Mouse (Mus musculus): ENCODE results near the gene Atg7. TPM values are rescaled to one million over a fixed set of nuclear protein-coding genes. Genes with fewer than 3 reads are reported as not detected.
A peak's percentile ranks its signal among the peaks of the same experiment; 100 is the strongest.

Atg7 gene
- total RNA-seq, 1 experiment from 2014 or later = 33.2 TPM

GRCm38 (mm10) chr6:114795706-114796325 is 152.9 kb downstream of the Atg7 start:
- no peak for ATAC-seq (replicated peaks in 1 of 2; ENCODE audit: insufficient read depth in 1 of 2, low FRiP score in 2 of 2, low TSS enrichment in 1 of 2, low read depth in 1 of 2, poor library complexity in 2 of 2, severe bottlenecking in 2 of 2)

DNA sequence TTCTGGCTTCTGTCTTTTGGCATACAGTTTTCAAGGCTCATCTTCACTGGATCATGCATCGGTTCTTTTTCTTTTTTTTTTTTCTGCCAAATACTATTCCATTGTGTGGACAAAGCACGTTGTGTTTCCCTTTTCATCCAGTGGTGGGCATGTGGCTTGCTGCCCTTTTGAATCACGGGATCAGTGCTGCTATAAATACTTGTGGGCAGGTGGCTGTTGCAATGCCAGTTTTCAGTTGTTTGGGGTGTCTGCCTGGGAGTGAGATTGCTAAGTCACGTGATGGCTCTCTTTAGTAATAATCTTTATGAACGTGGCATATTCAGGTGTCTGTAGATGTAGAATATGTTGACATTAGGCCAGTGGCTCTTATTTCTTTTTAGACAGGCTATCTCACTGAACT is 155.0 kb downstream of the Atg7 start:
- peak; percentile 54 to 57; a peak in 3 of 4 replicates for ATAC-seq (replicated peaks in 1 of 2; ENCODE audit: insufficient read depth in 1 of 2, low FRiP score in 2 of 2, low TSS enrichment in 1 of 2, low read depth in 1 of 2, poor library complexity in 2 of 2, severe bottlenecking in 2 of 2)

GRCm38 (mm10) chr6:114798715-114799114 is 155.8 kb downstream of the Atg7 start:
- no peak for ATAC-seq (replicated peaks in 1 of 2; ENCODE audit: insufficient read depth in 1 of 2, low FRiP score in 2 of 2, low TSS enrichment in 1 of 2, low read depth in 1 of 2, poor library complexity in 2 of 2, severe bottlenecking in 2 of 2)

DNA sequence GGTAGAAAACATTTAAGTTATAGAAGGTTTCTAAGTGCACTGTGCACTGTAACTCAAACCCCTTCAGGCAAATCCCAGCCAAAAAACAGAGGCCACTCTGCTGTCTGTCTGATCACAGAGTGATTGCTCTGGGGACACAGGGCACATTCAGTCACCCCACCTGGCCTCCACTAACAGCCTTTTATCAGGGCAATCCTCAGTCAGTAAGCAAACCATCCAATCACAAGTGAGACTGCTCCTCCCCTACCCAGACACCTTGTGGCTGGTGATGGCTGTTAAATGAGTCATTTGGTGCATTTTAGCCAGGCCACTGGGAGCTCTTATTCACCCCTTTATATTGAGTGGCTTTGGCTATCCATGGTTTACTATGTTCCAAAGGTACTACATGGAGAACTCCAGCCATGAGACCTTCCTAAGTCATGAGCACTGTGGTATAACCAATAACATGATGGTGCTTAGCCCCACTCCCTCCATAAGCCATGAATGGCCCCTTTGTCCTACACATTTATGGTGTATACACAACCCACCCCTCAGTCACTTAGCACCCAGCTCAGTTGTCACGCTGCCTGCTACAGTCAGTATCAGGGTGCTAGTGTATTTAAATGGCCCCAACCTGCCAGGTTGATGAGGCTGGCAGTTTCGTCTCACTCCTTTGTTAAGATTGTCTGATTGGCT is 157.5 kb downstream of the Atg7 start:
- ATAC-seq (replicated peaks in 1 of 2; ENCODE audit: insufficient read depth in 1 of 2, low FRiP score in 2 of 2, low TSS enrichment in 1 of 2, low read depth in 1 of 2, poor library complexity in 2 of 2, severe bottlenecking in 2 of 2) = no peak

GRCm38 (mm10) chr6:114803915-114804535 is 161.1 kb downstream of the Atg7 start:
- 0 out of 4 replicates have a peak, but pooled peaks of 1 of the 2 experiments have one; percentile 42 for ATAC-seq (replicated peaks in 1 of 2; ENCODE audit: insufficient read depth in 1 of 2, low FRiP score in 2 of 2, low TSS enrichment in 1 of 2, low read depth in 1 of 2, poor library complexity in 2 of 2, severe bottlenecking in 2 of 2)

- no peak for ATAC-seq (replicated peaks in 1 of 2; ENCODE audit: insufficient read depth in 1 of 2, low FRiP score in 2 of 2, low TSS enrichment in 1 of 2, low read depth in 1 of 2, poor library complexity in 2 of 2, severe bottlenecking in 2 of 2)
Observed at GRCm38 (mm10) chr6:114804866-114805265, 162.0 kb downstream of the Atg7 start.

- ATAC-seq (replicated peaks in 1 of 2; ENCODE audit: insufficient read depth in 1 of 2, low FRiP score in 2 of 2, low TSS enrichment in 1 of 2, low read depth in 1 of 2, poor library complexity in 2 of 2, severe bottlenecking in 2 of 2) = no peak
Observed at GRCm38 (mm10) chr6:114805927-114806326, 163.0 kb downstream of the Atg7 start.

DNA sequence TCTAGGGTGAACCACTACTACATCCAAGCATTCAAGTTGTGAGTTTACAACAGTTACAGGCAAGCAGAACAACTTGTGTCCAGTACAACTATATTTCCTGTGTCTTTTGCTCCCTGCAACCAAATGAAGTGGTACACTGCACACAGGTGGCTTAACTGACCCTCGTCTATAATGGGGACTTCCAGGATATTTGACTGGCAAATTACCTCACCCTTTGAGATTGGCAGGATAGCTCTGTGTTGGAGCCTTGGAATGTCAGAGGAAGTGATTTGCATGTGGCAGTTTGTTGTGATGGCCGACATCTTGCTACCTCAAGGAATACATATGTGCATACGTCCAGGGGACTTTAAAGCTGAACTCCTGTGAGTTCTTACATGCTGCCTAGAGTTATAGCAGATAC is 164.6 kb downstream of the Atg7 start:
- no peak for ATAC-seq (replicated peaks in 1 of 2; ENCODE audit: insufficient read depth in 1 of 2, low FRiP score in 2 of 2, low TSS enrichment in 1 of 2, low read depth in 1 of 2, poor library complexity in 2 of 2, severe bottlenecking in 2 of 2)

DNA sequence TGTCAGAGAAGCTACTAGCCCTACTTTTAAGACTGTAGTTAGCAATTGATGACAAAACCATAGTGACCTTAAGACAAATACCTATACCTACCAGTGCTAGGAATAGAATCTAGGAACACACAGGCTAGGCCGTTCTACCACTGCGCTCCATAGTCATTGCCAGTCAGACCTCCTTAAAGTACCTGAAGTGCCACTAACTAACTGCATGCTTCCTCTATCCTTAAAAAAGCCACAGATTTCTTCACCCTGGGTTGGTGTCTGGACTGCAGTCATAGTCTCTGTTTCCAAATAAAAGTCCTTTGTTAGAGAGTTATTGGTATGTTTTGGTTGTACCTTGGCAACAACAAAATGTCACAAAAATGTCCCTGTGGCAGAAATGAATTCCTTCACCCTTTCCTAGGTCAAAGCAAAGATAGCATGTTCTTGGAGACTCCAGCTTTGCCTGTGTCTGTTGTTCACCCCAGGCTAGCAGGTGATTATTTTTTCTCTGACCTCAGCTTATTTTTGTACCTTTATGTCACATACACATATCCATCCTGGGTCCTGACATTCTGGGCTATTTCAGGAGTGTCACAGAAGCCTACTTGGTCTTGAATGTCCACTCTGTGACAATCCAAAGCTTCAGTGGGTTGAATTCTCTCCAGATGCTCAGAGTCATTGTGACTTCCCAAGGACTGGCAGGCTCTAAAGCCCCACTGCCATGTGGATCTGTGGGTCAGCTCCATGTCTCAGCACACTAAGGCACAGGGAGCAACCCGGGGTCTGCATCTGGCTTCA is 165.9 kb downstream of the Atg7 start:
- no peak for ATAC-seq (replicated peaks in 1 of 2; ENCODE audit: insufficient read depth in 1 of 2, low FRiP score in 2 of 2, low TSS enrichment in 1 of 2, low read depth in 1 of 2, poor library complexity in 2 of 2, severe bottlenecking in 2 of 2)

GRCm38 (mm10) chr6:114809431-114809811 is 166.5 kb downstream of the Atg7 start:
- no peak for ATAC-seq (replicated peaks in 1 of 2; ENCODE audit: insufficient read depth in 1 of 2, low FRiP score in 2 of 2, low TSS enrichment in 1 of 2, low read depth in 1 of 2, poor library complexity in 2 of 2, severe bottlenecking in 2 of 2)

GRCm38 (mm10) chr6:114812322-114812721 is 169.4 kb downstream of the Atg7 start:
- ATAC-seq (replicated peaks in 1 of 2; ENCODE audit: insufficient read depth in 1 of 2, low FRiP score in 2 of 2, low TSS enrichment in 1 of 2, low read depth in 1 of 2, poor library complexity in 2 of 2, severe bottlenecking in 2 of 2) = no peak

DNA sequence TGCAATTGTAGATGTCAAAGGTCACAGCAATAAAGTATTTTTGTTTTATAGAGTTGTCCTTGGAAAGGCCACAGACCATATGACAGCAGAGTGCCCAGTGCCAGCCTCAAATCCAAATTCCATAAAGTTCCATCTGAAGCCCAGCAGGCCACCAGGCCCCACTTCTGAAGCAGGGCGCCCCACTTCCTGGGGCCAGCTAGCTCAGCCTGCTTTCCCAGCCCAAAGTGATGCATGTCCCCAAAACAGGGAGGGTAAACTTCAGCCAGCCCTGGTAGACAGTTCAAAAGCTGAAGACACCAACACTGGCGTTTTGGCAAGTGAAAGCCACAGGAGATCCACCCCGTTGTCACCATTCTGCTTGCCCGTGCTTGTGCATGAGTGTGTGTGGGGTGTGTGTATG is 169.9 kb downstream of the Atg7 start:
- ATAC-seq (replicated peaks in 1 of 2; ENCODE audit: insufficient read depth in 1 of 2, low FRiP score in 2 of 2, low TSS enrichment in 1 of 2, low read depth in 1 of 2, poor library complexity in 2 of 2, severe bottlenecking in 2 of 2) = no peak

GRCm38 (mm10) chr6:114814199-114814881 is 171.4 kb downstream of the Atg7 start:
- ATAC-seq (replicated peaks in 1 of 2; ENCODE audit: insufficient read depth in 1 of 2, low FRiP score in 2 of 2, low TSS enrichment in 1 of 2, low read depth in 1 of 2, poor library complexity in 2 of 2, severe bottlenecking in 2 of 2) = no peak

- no peak for ATAC-seq (replicated peaks in 1 of 2; ENCODE audit: insufficient read depth in 1 of 2, low FRiP score in 2 of 2, low TSS enrichment in 1 of 2, low read depth in 1 of 2, poor library complexity in 2 of 2, severe bottlenecking in 2 of 2)
Observed at GRCm38 (mm10) chr6:114814882-114815650, 172.2 kb downstream of the Atg7 start.

GRCm38 (mm10) chr6:114817948-114818347 is 175.1 kb downstream of the Atg7 start:
- ATAC-seq (replicated peaks in 1 of 2; ENCODE audit: insufficient read depth in 1 of 2, low FRiP score in 2 of 2, low TSS enrichment in 1 of 2, low read depth in 1 of 2, poor library complexity in 2 of 2, severe bottlenecking in 2 of 2) = peak; percentile 10 to 55; a peak in 2 of 4 replicates

DNA sequence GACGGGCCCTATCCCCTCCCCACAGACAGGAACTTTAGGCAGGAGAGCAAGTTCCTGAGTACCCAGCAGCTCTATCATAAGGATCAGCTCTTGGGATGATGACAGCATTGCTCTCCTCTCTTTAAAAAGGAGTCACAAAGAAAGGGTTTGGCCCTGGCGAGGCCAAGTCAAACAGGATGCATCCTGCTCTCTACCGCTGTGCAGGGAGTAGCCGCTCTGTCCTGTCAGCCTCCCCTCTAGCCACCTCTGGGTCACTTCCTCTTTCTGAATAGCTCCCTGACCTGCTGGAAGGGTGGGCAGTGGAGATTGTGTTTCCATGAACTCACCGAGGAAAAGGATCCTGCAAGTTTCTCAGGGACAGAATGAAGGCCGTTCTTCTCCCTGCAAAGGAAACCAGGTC is 175.6 kb downstream of the Atg7 start:
- ATAC-seq (replicated peaks in 1 of 2; ENCODE audit: insufficient read depth in 1 of 2, low FRiP score in 2 of 2, low TSS enrichment in 1 of 2, low read depth in 1 of 2, poor library complexity in 2 of 2, severe bottlenecking in 2 of 2) = peak; percentile 44 to 59; a peak in 3 of 4 replicates
